Mouse (Mus musculus): ENCODE measurements around the gene Fzr1.

GRCm38 (mm10) chr10:81344421-81345161 lies 33.7 kb downstream of the Fzr1 start:
- TF ChIP-seq EP300 (IDR thresholded peaks at IDR 0.05; ENCODE audit: insufficient read depth, low read depth, low read length) (no peak), CTCF (IDR thresholded peaks at IDR 0.05; ENCODE audit: low read depth, low read length) (no peak), POLR2A (IDR thresholded peaks at IDR 0.05; ENCODE audit: insufficient read depth, low read length) (no peak)
